ENCODE assay signal across 9 mouse cellular contexts in genomic region chr5:111261733-111262573, GRCm38 (mm10).
DNase-seq lines count a peak whose midpoint lies in the region; ATAC-seq and TF ChIP-seq lines count a peak whose summit lies in the region.
"Had no signal": no experiment of that assay in that cellular context is flagged by ENCODE, and none has a peak within 500 bp of the region (broad histone marks: within the 10 kb centered on the region; RNA-seq: fewer than 3 reads in every experiment).

No protein-coding gene starts in this region.

- H3K36me3 ChIP-seq in neural tube, embryonic 11.5 days (ENCODE audit: control insufficient read depth, insufficient read depth, low read length), result peaks cover 8% of the 10 kb centered on the region; the same call in 1 of the 2 replicates
- H3K36me3 ChIP-seq in heart, embryonic 16.5 days (ENCODE audit: control insufficient read depth, insufficient read depth), result peaks cover 8% of the 10 kb centered on the region; the same call in 1 of the 2 replicates
- peaks cover 10% of the 10 kb centered on the region; the same call in 1 of the 2 replicates for H3K36me3 ChIP-seq in midbrain, postnatal 0 days (ENCODE audit: insufficient read depth, low read length)

- no peak overlapping the region for H3K4me3 ChIP-seq in neural tube, embryonic 11.5 days (ENCODE audit: low read depth, low read length)
- H3K4me3 ChIP-seq in heart, embryonic 16.5 days (ENCODE audit: low read length), result no peak overlapping the region
- no peak overlapping the region for H3K4me3 ChIP-seq in midbrain, postnatal 0 days (ENCODE audit: low read depth, low read length)

- H3K27me3 ChIP-seq in neural tube, embryonic 11.5 days (ENCODE audit: control insufficient read depth, insufficient read depth, low read length), result no peaks in the 10 kb centered on the region
- no peaks in the 10 kb centered on the region for H3K27me3 ChIP-seq in heart, embryonic 16.5 days (ENCODE audit: control insufficient read depth, insufficient read depth, low read length)
- H3K27me3 ChIP-seq in midbrain, postnatal 0 days (ENCODE audit: insufficient read depth, low read length), result no peaks in the 10 kb centered on the region
- H3K27me3 ChIP-seq: Patski had no signal

- H3K9ac ChIP-seq in neural tube, embryonic 11.5 days (ENCODE audit: low read length), result peak overlapping the region; percentile 22; the same call in 1 of the 2 replicates
- H3K9ac ChIP-seq in heart, embryonic 16.5 days (ENCODE audit: low read length), result no peak overlapping the region
- no peak overlapping the region for H3K9ac ChIP-seq in midbrain, postnatal 0 days (replicated peaks; ENCODE audit: low read length, poor library complexity, severe bottlenecking)

- peaks cover 17% of the 10 kb centered on the region for H3K4me1 ChIP-seq in neural tube, embryonic 11.5 days (ENCODE audit: control insufficient read depth, insufficient read depth, low read length)
- peaks cover 29% of the 10 kb centered on the region for H3K4me1 ChIP-seq in heart, embryonic 16.5 days (ENCODE audit: control insufficient read depth, insufficient read depth, low read length)
- peaks cover 14% of the 10 kb centered on the region for H3K4me1 ChIP-seq in midbrain, postnatal 0 days (ENCODE audit: insufficient read depth, low read length)

- TF ChIP-seq CTCF in midbrain, postnatal 0 days (IDR thresholded peaks at IDR 0.05), result no peak

- H3K9me3 ChIP-seq in neural tube, embryonic 11.5 days (ENCODE audit: control insufficient read depth, low read length), result no peaks in the 10 kb centered on the region
- peaks cover 7% of the 10 kb centered on the region; the same call in 1 of the 2 replicates for H3K9me3 ChIP-seq in heart, embryonic 16.5 days (replicated peaks; ENCODE audit: control insufficient read depth, low read length)
- no peaks in the 10 kb centered on the region for H3K9me3 ChIP-seq in midbrain, postnatal 0 days (ENCODE audit: low read length)

- 56% methylated on average over 13 of the region's 13 CpGs for WGBS in neural tube, embryonic 11.5 days
- WGBS in heart, embryonic 16.5 days, result 67% methylated on average over 13 of the region's 13 CpGs
- WGBS in midbrain, postnatal 0 days, result 58% methylated on average over 13 of the region's 13 CpGs

- no peak for DNase-seq in neural tube, embryonic 11.5 days (ENCODE audit: low spot score)
- DNase-seq in neural tube, embryonic 10.5 days (ENCODE audit: extremely low spot score, low spot score), result no peak
- peak; percentile 55 for DNase-seq in kidney, postnatal 10 days
- DNase-seq in midbrain, postnatal 0 days (ENCODE audit: low spot score), result no peak
- DNase-seq in cerebellum, adult 9-11 months, result no peak
- no peak for DNase-seq in cerebellum, adult 9-10 months
- no peak for DNase-seq in ovary, postnatal 14 days (ENCODE audit: low spot score)

- no peak overlapping the region for H3K4me2 ChIP-seq in neural tube, embryonic 11.5 days (ENCODE audit: low read depth)
- H3K4me2 ChIP-seq in heart, embryonic 16.5 days (ENCODE audit: low read depth, low read length), result no peak overlapping the region
- H3K4me2 ChIP-seq in midbrain, postnatal 0 days (ENCODE audit: low read depth, low read length, poor library complexity, severe bottlenecking), result no peak overlapping the region

- 0 out of 2 replicates have a peak overlapping the region, but pooled peaks have one; percentile 41 for H3K27ac ChIP-seq in neural tube, embryonic 11.5 days (ENCODE audit: low read depth, low read length)
- H3K27ac ChIP-seq in heart, embryonic 16.5 days (ENCODE audit: low read length), result peak overlapping the region; percentile 85
- peak overlapping the region; percentile 62 for H3K27ac ChIP-seq in midbrain, postnatal 0 days (ENCODE audit: low read depth, low read length)

- no peak for ATAC-seq in neural tube, embryonic 11.5 days (ENCODE audit: insufficient read depth, low FRiP score, low TSS enrichment)
- no peak for ATAC-seq in heart, embryonic 16.5 days (replicated peaks; ENCODE audit: extremely low read depth, insufficient read depth, low FRiP score)
- no peak for ATAC-seq in midbrain, postnatal 0 days (ENCODE audit: low FRiP score)
- ATAC-seq: Patski had no signal
